Mouse (Mus musculus): Measurements from ENCODE around the gene Asic1. TPM values are rescaled to one million over a fixed set of nuclear protein-coding genes. Genes with fewer than 3 reads are reported as not detected.

The Asic1 gene
- polyA plus RNA-seq (2017; shearing (Covaris generic)), result 1.0 TPM

GRCm38 (mm10) chr15:99670154-99670821, at the start of gene Asic1:
TSS of gene Asic1 (plus strand) at chr15:99670368.

GRCm38 (mm10) chr15:99651163-99651872, 18.9 kb upstream of the Asic1 start, which contains the start of gene Racgap1:
TSS of gene Racgap1 (minus strand) at chr15:99651656.

GRCm38 (mm10) chr15:99701999-99702900, 32.1 kb downstream of the Asic1 start, which contains the start of gene Smarcd1:
TSS of gene Smarcd1 (plus strand) at chr15:99702129.

GRCm38 (mm10) chr15:99705440-99706048, 35.4 kb downstream of the Asic1 start, which contains the start of gene Gm17349:
TSS of gene Gm17349 (minus strand) at chr15:99705490.

GRCm38 (mm10) chr15:99717386-99718334, 47.5 kb downstream of the Asic1 start, which contains the start of gene Gpd1:
TSS of gene Gpd1 (plus strand) at chr15:99717515.

GRCm38 (mm10) chr15:99725341-99726155, 55.4 kb downstream of the Asic1 start, which contains the start of gene Cox14:
TSS of gene Cox14 (plus strand) at chr15:99725618.

Other genes starting within 250 kb of the Asic1 start
- gene Nckap5l, start 212.6 kb upstream of the Asic1 start, polyA plus RNA-seq (2017; shearing (Covaris generic)), result 16.1 TPM
- gene Bcdin3d, start 195.6 kb upstream of the Asic1 start, polyA plus RNA-seq (2017; shearing (Covaris generic)), result 30.7 TPM
- gene Faim2, start 142.2 kb upstream of the Asic1 start, polyA plus RNA-seq (2017; shearing (Covaris generic)), result 0.13 TPM
- not detected for gene Aqp2, start 91.3 kb upstream of the Asic1 start, polyA plus RNA-seq (2017; shearing (Covaris generic))
- gene Aqp5, start 79.6 kb upstream of the Asic1 start, polyA plus RNA-seq (2017; shearing (Covaris generic)), result not detected
- not detected for gene Aqp6, start 69.0 kb upstream of the Asic1 start, polyA plus RNA-seq (2017; shearing (Covaris generic))
- gene Racgap1, start 18.7 kb upstream of the Asic1 start, polyA plus RNA-seq (2017; shearing (Covaris generic)), result 21.3 TPM
- 36.9 TPM for gene Smarcd1, start 31.8 kb downstream of the Asic1 start, polyA plus RNA-seq (2017; shearing (Covaris generic))
- not detected for gene Gm17349, start 35.1 kb downstream of the Asic1 start, polyA plus RNA-seq (2017; shearing (Covaris generic))
- gene Gpd1, start 47.1 kb downstream of the Asic1 start, polyA plus RNA-seq (2017; shearing (Covaris generic)), result 0.06 TPM
- gene Cox14, start 55.2 kb downstream of the Asic1 start, polyA plus RNA-seq (2017; shearing (Covaris generic)), result 162 TPM
- 85.7 TPM for gene Cers5, start 102.5 kb downstream of the Asic1 start, polyA plus RNA-seq (2017; shearing (Covaris generic))
- 1.6 TPM for gene Lima1, start 205.1 kb downstream of the Asic1 start, polyA plus RNA-seq (2017; shearing (Covaris generic))